Mouse (Mus musculus): Measurements from ENCODE around the gene Shd. TPM values are rescaled to one million over a fixed set of nuclear protein-coding genes. Genes with fewer than 3 reads are reported as not detected.
A peak's percentile ranks its signal among the peaks of the same experiment; 100 is the strongest.

Shd gene
- total and polyA plus RNA-seq, 3 experiments, result 0.46 to 0.87 (median 0.47) TPM

GRCm38 (mm10) chr17:55954229-55954628 is 16.0 kb upstream of the Shd start (continued):
- TF ChIP-seq MAZ (IDR thresholded peaks at IDR 0.05; ENCODE audit: low read depth, low read length) (no peak; the same call in none of the 2 replicates), UBTF (IDR thresholded peaks at IDR 0.05; ENCODE audit: low read depth, low read length) (peak; percentile 88; the same call in 1 of the 2 replicates), KAT2A (IDR thresholded peaks at IDR 0.05; ENCODE audit: insufficient replicate concordance, low read length) (no peak), ZKSCAN1 (IDR thresholded peaks at IDR 0.05; ENCODE audit: borderline replicate concordance, low read depth, low read length) (no peak), BHLHE40 (IDR thresholded peaks at IDR 0.05; ENCODE audit: low read depth, low read length) (no peak), RAD21 (IDR thresholded peaks at IDR 0.05; ENCODE audit: low read depth, low read length) (peak; percentile 30)

- Histone ChIP-seq H3K4me2 (ENCODE audit: insufficient read depth, low read depth, poor library complexity, severe bottlenecking) (no peak overlapping the region), H3K4me3 (replicated peaks in 1 of 3; ENCODE audit: low read depth in 2 of 3, low read length in 2 of 3, poor library complexity in 1 of 3) (no peak overlapping the region), H3K9me3 (replicated peaks; ENCODE audit: low read length) (no peaks in the 10 kb centered on the region), H3K36me3 (replicated peaks in 1 of 2; ENCODE audit: control insufficient read depth in 1 of 2, insufficient read depth in 1 of 2, low read length in 1 of 2) (peaks cover 34 to 46% of the 10 kb centered on the region in 2 experiments), H3K9ac (ENCODE audit: insufficient read depth, low read depth) (no peak overlapping the region), H3K27ac (ENCODE audit: insufficient read depth, low read depth) (no peak overlapping the region), H3K27me3 (replicated peaks) (no peaks in the 10 kb centered on the region), H3K4me1 (ENCODE audit: control insufficient read depth in 1 of 2, insufficient read depth in 2 of 2) (peaks cover 30 to 63% of the 10 kb centered on the region in 2 experiments), H3K79me2 (replicated peaks; ENCODE audit: control insufficient read depth, extremely low read depth, insufficient read depth, poor library complexity, severe bottlenecking) (peaks cover 36% of the 10 kb centered on the region)
- no peak for DNase-seq (ENCODE audit: extremely low read depth)
- dilution Hi-C loops (cut with MboI; ENCODE audit: extremely low pct_ligation_motif_present, extremely low pct_unique_long_range_greater_than_20kb, low sequenced_read_pairs) (no loop called here), in situ Hi-C loops (cut with MboI; ENCODE audit: low pct_ligation_motif_present, low pct_unique_long_range_greater_than_20kb, low sequenced_read_pairs) (loop anchor here (10.0 kb wide), 1 partner anchor 61 kb away; the partner anchor contains the start of gene Zfp959)
- TF ChIP-seq E2F4 (IDR thresholded peaks at IDR 0.05; ENCODE audit: insufficient replicate concordance, low read depth, low read length), result no peak
- no peak for TF ChIP-seq RCOR1 (conservative IDR thresholded peaks at IDR 0.05; ENCODE audit: low read depth, low read length)
Observed at GRCm38 (mm10) chr17:55956129-55956528, 14.1 kb upstream of the Shd start.

GRCm38 (mm10) chr17:55956591-55956990 is 13.7 kb upstream of the Shd start:
- in situ Hi-C loops (cut with MboI; ENCODE audit: low pct_ligation_motif_present, low pct_unique_long_range_greater_than_20kb, low sequenced_read_pairs) (loop anchor here (10.0 kb wide), 1 partner anchor 62 kb away; the partner anchor contains the start of gene Zfp959), dilution Hi-C loops (cut with MboI; ENCODE audit: extremely low pct_ligation_motif_present, extremely low pct_unique_long_range_greater_than_20kb, low sequenced_read_pairs) (no loop called here)
- peaks cover 36% of the 10 kb centered on the region for H3K79me2 ChIP-seq (replicated peaks; ENCODE audit: control insufficient read depth, extremely low read depth, insufficient read depth, poor library complexity, severe bottlenecking)
- H3K27ac ChIP-seq (ENCODE audit: insufficient read depth, low read depth), result peak overlapping the region; percentile 16; the same call in 1 of the 2 replicates
- H3K4me1 ChIP-seq (ENCODE audit: control insufficient read depth in 1 of 2, insufficient read depth in 2 of 2), result peaks cover 31 to 63% of the 10 kb centered on the region in 2 experiments
- H3K4me2 ChIP-seq (ENCODE audit: insufficient read depth, low read depth, poor library complexity, severe bottlenecking), result no peak overlapping the region
- no peak for DNase-seq (ENCODE audit: extremely low read depth)
- TF ChIP-seq EP300 (IDR thresholded peaks at IDR 0.05; ENCODE audit: low read length) (no peak), KAT2A (IDR thresholded peaks at IDR 0.05; ENCODE audit: insufficient replicate concordance, low read length) (no peak), POLR2A (IDR thresholded peaks at IDR 0.05; ENCODE audit: low read depth, low read length) (no peak), CHD2 (IDR thresholded peaks at IDR 0.05; ENCODE audit: low read length) (no peak), HCFC1 (IDR thresholded peaks at IDR 0.05; ENCODE audit: low read depth, low read length) (no peak), CHD1 (IDR thresholded peaks at IDR 0.05; ENCODE audit: low read depth, low read length) (no peak), MAFK (IDR thresholded peaks at IDR 0.05; ENCODE audit: insufficient replicate concordance, low read length) (no peak), USF1 (IDR thresholded peaks at IDR 0.05; ENCODE audit: low read depth, low read length) (no peak), MAZ (IDR thresholded peaks at IDR 0.05; ENCODE audit: low read depth, low read length) (no peak), SIN3A (IDR thresholded peaks at IDR 0.05; ENCODE audit: low read length) (no peak), MEF2A (IDR thresholded peaks at IDR 0.05; ENCODE audit: borderline replicate concordance, low read depth, low read length) (no peak), ZNF384 (IDR thresholded peaks at IDR 0.05; ENCODE audit: low read depth, low read length) (no peak), ELF1 (IDR thresholded peaks at IDR 0.05; ENCODE audit: low read depth, low read length) (no peak), ZKSCAN1 (IDR thresholded peaks at IDR 0.05; ENCODE audit: borderline replicate concordance, low read depth, low read length) (no peak), RCOR1 (conservative IDR thresholded peaks at IDR 0.05; ENCODE audit: low read depth, low read length) (no peak), PAX5 (IDR thresholded peaks at IDR 0.05; ENCODE audit: low read length) (no peak), ETS1 (conservative IDR thresholded peaks at IDR 0.05; ENCODE audit: low read depth, low read length) (no peak), POLR2AphosphoS2 (IDR thresholded peaks at IDR 0.05; ENCODE audit: low read depth, low read length) (no peak), MAX (IDR thresholded peaks at IDR 0.05; ENCODE audit: low read length) (no peak), ZC3H11A (IDR thresholded peaks at IDR 0.05; ENCODE audit: low read depth, low read length) (no peak)
- no peaks in the 10 kb centered on the region for H3K9me3 ChIP-seq (replicated peaks; ENCODE audit: low read length)
- H3K27me3 ChIP-seq (replicated peaks), result no peaks in the 10 kb centered on the region
- H3K36me3 ChIP-seq (replicated peaks in 1 of 2; ENCODE audit: control insufficient read depth in 1 of 2, insufficient read depth in 1 of 2, low read length in 1 of 2), result peaks cover 38 to 50% of the 10 kb centered on the region in 2 experiments
- H3K4me3 ChIP-seq (replicated peaks in 1 of 3; ENCODE audit: low read depth in 2 of 3, low read length in 2 of 3, poor library complexity in 1 of 3), result no peak overlapping the region
- no peak overlapping the region for H3K9ac ChIP-seq (ENCODE audit: insufficient read depth, low read depth)
